Mouse (Mus musculus): ENCODE results near the gene Bmf. TPM values are rescaled to one million over a fixed set of nuclear protein-coding genes. Genes with fewer than 3 reads are reported as not detected.

Bmf gene
- polyA plus RNA-seq, 1 experiment, result 6.3 TPM

DNA sequence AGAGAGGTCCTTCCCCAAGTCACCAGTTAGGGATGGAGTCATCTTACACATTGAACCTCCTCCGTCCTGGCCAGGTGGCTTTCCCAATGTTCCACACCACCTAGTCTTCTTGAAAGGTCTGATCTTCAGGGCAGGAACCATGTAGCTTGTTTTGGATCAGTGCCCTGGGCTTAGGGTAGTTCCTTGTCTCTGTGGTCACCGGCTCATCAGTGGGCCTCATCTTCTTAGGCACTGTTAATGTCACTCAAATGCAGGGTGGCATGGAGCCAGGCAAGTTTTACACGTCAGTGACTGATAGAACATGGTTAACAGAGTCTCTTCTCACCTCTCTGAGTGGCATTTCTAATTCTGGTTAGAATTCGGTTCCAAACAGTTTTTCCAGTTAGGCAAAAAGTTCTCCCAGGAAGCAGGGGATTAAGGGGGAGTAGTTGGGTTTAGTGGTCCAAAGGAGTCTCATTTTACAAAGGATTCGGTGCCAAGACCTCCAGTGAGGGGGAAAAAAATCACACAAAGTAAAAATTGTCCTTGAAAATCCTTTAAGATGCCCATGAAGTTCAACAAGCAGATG, 26.2 kb downstream of the Bmf start:
- Histone ChIP-seq H3K36me3 (replicated peaks; ENCODE audit: low read length) (no peaks in the 10 kb centered on the region), H3K4me3 (replicated peaks) (no peak overlapping the region), H3K9me3 (no peaks in the 10 kb centered on the region), H3K4me1 (peaks cover 51% of the 10 kb centered on the region), H3K27me3 (replicated peaks) (peaks cover 6% of the 10 kb centered on the region)
- no peak for TF ChIP-seq FLI1 (IDR thresholded peaks at IDR 0.05; ENCODE audit: low read length)
- TF ChIP-seq GATA1 (IDR thresholded peaks at IDR 0.05; ENCODE audit: borderline replicate concordance, low read length), result no peak

- TF ChIP-seq GATA1 (IDR thresholded peaks at IDR 0.05; ENCODE audit: borderline replicate concordance, low read length) (no peak), FLI1 (IDR thresholded peaks at IDR 0.05; ENCODE audit: low read length) (no peak)
- H3K27me3 ChIP-seq (replicated peaks), result peaks cover 3% of the 10 kb centered on the region
- H3K4me1 ChIP-seq, result peaks cover 52% of the 10 kb centered on the region
Measured at GRCm38 (mm10) chr2:118522265-118522664, 27.2 kb downstream of the Bmf start.

GRCm38 (mm10) chr2:118520042-118520933, 29.2 kb downstream of the Bmf start:
- TF ChIP-seq FLI1 (IDR thresholded peaks at IDR 0.05; ENCODE audit: low read length) (no peak), GATA1 (IDR thresholded peaks at IDR 0.05; ENCODE audit: borderline replicate concordance, low read length) (no peak)
- Histone ChIP-seq H3K4me1 (peaks cover 54% of the 10 kb centered on the region), H3K9me3 (0 out of 2 replicates have a peak, but pooled peaks cover 3% of the 10 kb centered on the region), H3K27me3 (replicated peaks) (no peaks in the 10 kb centered on the region), H3K4me3 (replicated peaks) (peak overlapping the region; percentile 81), H3K36me3 (replicated peaks; ENCODE audit: low read length) (no peaks in the 10 kb centered on the region)

More at GRCm38 (mm10) chr2:118522265-118522664, 27.2 kb downstream of the Bmf start:
- no peaks in the 10 kb centered on the region for H3K36me3 ChIP-seq (replicated peaks; ENCODE audit: low read length)
- H3K9me3 ChIP-seq, result no peaks in the 10 kb centered on the region
- H3K4me3 ChIP-seq (replicated peaks), result peak overlapping the region; percentile 56

GRCm38 (mm10) chr2:118512418-118513377, 36.8 kb downstream of the Bmf start:
- peaks cover 29% of the 10 kb centered on the region for H3K4me1 ChIP-seq
- H3K4me3 ChIP-seq (replicated peaks), result peak overlapping the region; percentile 53
- 0 out of 2 replicates have a peak, but pooled peaks cover 3% of the 10 kb centered on the region for H3K9me3 ChIP-seq
- H3K27me3 ChIP-seq (replicated peaks), result peaks cover 8% of the 10 kb centered on the region
- no peaks in the 10 kb centered on the region for H3K36me3 ChIP-seq (replicated peaks; ENCODE audit: low read length)
- TF ChIP-seq GATA1 (IDR thresholded peaks at IDR 0.05; ENCODE audit: borderline replicate concordance, low read length), result no peak
- TF ChIP-seq FLI1 (IDR thresholded peaks at IDR 0.05; ENCODE audit: low read length), result no peak

GRCm38 (mm10) chr2:118511779-118512417, 37.6 kb downstream of the Bmf start:
- TF ChIP-seq FLI1 (IDR thresholded peaks at IDR 0.05; ENCODE audit: low read length), result no peak
- TF ChIP-seq GATA1 (IDR thresholded peaks at IDR 0.05; ENCODE audit: borderline replicate concordance, low read length), result no peak
- 0 out of 2 replicates have a peak, but pooled peaks cover 3% of the 10 kb centered on the region for H3K9me3 ChIP-seq
- H3K4me1 ChIP-seq, result peaks cover 36% of the 10 kb centered on the region
- peaks cover 8% of the 10 kb centered on the region for H3K27me3 ChIP-seq (replicated peaks)
- H3K4me3 ChIP-seq (replicated peaks), result no peak overlapping the region
- no peaks in the 10 kb centered on the region for H3K36me3 ChIP-seq (replicated peaks; ENCODE audit: low read length)

- Histone ChIP-seq H3K27me3 (replicated peaks) (peaks cover 8% of the 10 kb centered on the region), H3K4me1 (peaks cover 39% of the 10 kb centered on the region)
Measured at GRCm38 (mm10) chr2:118510447-118511310, 38.8 kb downstream of the Bmf start.

DNA sequence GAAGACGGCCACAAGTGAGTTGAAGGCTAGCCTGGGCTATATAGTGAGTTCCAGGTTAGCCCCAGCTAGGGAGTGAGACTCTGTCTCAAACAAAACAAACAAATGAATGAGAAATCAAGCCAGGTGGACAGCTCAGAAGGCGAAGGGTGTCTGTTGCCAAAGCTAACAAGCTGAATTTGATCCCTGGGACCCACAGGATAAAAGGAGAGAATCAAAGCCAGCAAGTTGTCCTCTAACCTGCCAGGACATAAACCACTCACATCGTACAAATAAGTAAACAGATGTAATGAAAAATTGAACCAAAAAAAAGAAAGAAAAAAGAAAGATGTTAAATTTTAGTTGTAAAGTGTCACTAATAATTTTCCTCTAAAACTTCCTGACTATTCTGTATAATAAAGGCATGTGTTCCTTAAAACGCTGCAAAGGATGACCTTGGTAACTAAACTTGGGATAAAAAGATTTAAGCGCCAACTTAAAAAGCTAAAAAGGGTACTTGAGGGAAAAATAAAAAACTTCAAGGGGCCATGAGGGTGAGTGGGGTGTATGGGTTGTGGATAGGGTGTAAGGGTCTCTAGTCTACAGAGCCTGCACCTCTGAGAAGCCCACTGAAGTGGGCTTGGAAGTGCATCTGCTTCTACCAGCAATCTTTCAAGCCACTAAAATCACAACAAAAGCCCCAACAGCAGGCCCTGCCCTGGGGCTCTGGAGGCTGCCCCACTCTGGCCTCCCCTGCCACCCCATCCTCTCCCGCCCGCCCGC, 39.6 kb downstream of the Bmf start:
- TF ChIP-seq GATA1 (IDR thresholded peaks at IDR 0.05; ENCODE audit: borderline replicate concordance, low read length) (no peak), FLI1 (IDR thresholded peaks at IDR 0.05; ENCODE audit: low read length) (no peak)
- Histone ChIP-seq H3K4me3 (replicated peaks) (no peak overlapping the region), H3K9me3 (no peaks in the 10 kb centered on the region), H3K4me1 (peaks cover 33% of the 10 kb centered on the region), H3K27me3 (replicated peaks) (peaks cover 12% of the 10 kb centered on the region), H3K36me3 (replicated peaks; ENCODE audit: low read length) (no peaks in the 10 kb centered on the region)

More at GRCm38 (mm10) chr2:118510447-118511310, 38.8 kb downstream of the Bmf start:
- Histone ChIP-seq H3K36me3 (replicated peaks; ENCODE audit: low read length) (no peaks in the 10 kb centered on the region), H3K9me3 (no peaks in the 10 kb centered on the region), H3K4me3 (replicated peaks) (no peak overlapping the region)
- TF ChIP-seq GATA1 (IDR thresholded peaks at IDR 0.05; ENCODE audit: borderline replicate concordance, low read length) (no peak), FLI1 (IDR thresholded peaks at IDR 0.05; ENCODE audit: low read length) (no peak)

DNA sequence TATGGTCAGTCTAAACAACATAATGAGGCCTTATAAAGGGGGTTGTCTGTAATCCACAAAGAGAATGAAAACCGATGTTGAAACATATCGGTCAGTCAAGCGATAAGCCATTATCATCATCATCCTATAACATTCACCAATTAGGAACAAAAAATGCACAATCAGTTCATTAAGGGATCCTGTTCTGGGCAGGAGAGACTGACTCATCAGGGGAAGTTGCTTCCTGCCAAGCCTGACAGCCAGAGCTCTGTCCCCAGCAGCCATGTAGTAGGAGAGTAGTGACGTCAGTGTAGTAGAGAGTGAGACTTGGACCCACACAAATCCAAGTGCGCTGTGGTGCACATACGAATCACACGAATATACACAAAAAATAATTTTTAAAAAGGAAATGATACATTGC, 42.4 kb downstream of the Bmf start:
- peaks cover 17% of the 10 kb centered on the region for H3K4me1 ChIP-seq
- no peak overlapping the region for H3K4me3 ChIP-seq (replicated peaks)
- no peak for TF ChIP-seq FLI1 (IDR thresholded peaks at IDR 0.05; ENCODE audit: low read length)
- no peak for TF ChIP-seq GATA1 (IDR thresholded peaks at IDR 0.05; ENCODE audit: borderline replicate concordance, low read length)
- H3K36me3 ChIP-seq (replicated peaks; ENCODE audit: low read length), result no peaks in the 10 kb centered on the region
- no peaks in the 10 kb centered on the region for H3K9me3 ChIP-seq
- peaks cover 16% of the 10 kb centered on the region for H3K27me3 ChIP-seq (replicated peaks)
